Mouse (Mus musculus): Measurements from ENCODE around the gene Hipk3.

GRCm38 (mm10) chr2:104379304-104379703 lies 114.9 kb downstream of the Hipk3 start:
- TF ChIP-seq CTCF (IDR thresholded peaks at IDR 0.05; ENCODE audit: insufficient read depth, low read length) (no peak), POLR2A (IDR thresholded peaks at IDR 0.05; ENCODE audit: borderline replicate concordance, extremely low read depth, low read depth, low read length) (no peak)
